Mouse (Mus musculus) left cerebral cortex, postnatal 36 days (tissue): ENCODE data around the gene Eml5. TPM values are rescaled to one million over a fixed set of nuclear protein-coding genes. Genes with fewer than 3 reads are reported as not detected.

Experiments
- DNase-seq, 2 experiments: peaks; one replicate each; pipeline ENCODE4 v3.0.0; 2021 to 2022; ENCODE audit warnings: low spot score in 2 of 2, mixed read lengths in 1 of 2
- intact Hi-C: fragments of 180-260 bp; cut with DNase I; formaldehyde crosslinking; loops from one replicate; pipeline ENCODE4 v1.15.1; 2025
- total RNA-seq, 2 experiments: library from RNA; stranded (reverse); gene quantifications; 2 replicates each; pipeline ENCODE4 v1.2.3; 2021

The Eml5 gene
- total RNA-seq, 2 experiments from 2014 or later, result 50.5 to 105 TPM

GRCm38 (mm10) chr12:98745626-98746025 is 155.7 kb downstream of the Eml5 start:
- intact Hi-C loops, result loop anchor here (5.0 kb wide), 1 partner anchor 68 kb away; no protein-coding TSS in a partner anchor
- no peak for DNase-seq

DNA sequence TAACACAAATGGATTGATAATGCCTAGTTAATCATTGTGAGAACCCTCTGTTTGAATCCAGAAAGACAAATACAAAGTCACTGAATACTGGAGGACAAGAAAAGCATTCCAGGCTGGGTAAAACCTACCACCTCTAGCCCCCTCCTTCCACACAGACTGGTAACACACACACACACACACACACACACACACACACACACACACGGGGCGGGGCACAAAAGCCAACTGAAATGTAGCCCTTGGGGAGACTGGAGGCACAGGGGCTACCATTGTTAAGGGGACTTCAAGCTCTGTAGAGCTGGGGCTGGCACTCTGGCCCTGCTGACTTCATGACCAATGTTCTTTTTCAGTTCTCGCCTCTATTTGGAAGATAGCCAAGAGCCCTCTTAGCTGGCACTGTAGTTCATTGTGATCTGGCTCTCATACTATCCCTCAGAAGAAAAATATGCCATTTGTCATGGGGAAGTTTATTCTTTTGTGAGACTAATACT is 160.2 kb downstream of the Eml5 start:
- no peak for DNase-seq
- intact Hi-C loops, result no loop called here

DNA sequence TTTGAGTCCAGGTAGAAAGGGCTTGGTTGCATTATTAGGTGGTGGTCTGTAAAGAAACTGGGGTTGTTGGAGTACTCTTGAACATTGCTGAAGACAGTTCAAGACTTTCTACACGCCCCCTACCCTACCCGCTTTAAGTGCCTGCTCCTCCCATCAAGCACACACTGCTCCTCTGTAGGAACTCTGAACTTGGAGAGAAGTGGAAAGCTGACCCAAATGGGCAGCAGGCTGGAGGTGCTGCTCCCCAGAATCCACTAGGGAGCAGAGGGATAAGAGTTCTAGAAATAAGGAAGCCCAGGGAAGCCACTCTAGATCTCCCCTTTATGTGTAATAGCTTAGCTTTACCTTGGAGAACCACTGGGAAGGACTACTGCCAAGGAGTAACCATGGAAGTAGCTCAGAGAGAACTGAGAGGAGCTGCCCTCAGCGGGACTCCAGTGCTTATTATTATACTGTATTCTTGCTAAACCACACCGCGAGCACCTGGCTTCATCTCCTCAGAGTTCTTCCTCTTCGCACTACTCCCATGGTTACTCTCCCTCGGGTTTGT is 163.4 kb downstream of the Eml5 start:
- intact Hi-C loops, result loop anchor here (5.0 kb wide), 1 partner anchor 41 kb away; no protein-coding TSS in a partner anchor
- no peak for DNase-seq

DNA sequence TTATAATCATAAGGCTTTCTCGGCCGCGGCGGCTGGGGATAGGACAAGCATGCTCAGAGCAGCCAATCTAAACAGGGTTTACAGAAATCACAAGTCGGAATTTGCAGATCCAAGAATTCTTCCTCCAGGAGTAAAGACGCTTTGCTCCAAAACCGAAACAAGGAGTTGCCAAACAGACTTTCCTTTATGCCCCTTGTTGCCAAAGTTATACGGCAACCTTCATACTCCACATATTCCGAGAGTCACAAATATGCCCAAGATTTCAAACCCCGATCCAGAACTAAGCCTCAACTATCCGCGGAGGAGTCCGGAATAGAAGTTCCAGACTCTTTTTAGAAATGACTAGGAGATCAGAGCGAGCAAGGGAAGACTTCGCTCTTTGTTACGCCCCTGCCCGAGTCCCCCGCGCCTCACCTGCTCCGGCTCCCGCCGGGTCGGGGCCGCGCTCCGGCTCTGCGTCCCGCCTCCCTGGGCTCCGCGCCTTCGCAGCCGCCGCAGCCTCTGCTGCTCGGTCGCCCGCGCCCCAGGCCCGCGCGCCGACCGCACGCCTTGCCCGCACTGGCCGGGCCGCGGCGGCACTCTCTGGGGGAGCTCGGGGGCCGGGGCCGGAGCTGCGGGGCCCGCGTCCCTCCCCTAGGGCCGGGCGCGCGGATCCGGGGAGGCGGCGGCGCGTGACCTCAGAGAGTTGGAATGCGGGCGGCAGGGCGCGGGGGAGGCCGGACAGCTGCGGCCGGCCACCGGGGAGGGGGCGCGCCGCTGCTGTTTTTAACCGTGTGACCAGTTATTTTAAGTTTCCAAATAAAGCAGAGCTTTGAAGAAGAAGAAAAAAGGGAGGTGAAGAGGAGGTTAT is 164.1 kb downstream of the Eml5 start, which contains the start of gene Ptpn21:
TSS of gene Ptpn21 (minus strand) at position 455 of the 850 bp plus-strand sequence.
- peak in 1 of 2 experiments; percentile 38 for DNase-seq
- intact Hi-C loops, result loop anchor here (5.0 kb wide), 1 partner anchor 40 kb away; no protein-coding TSS in a partner anchor

Other genes starting within 250 kb of the Eml5 start
- 10 to 100 TPM; 10.2 to 11.6 TPM for gene Ptpn21, start 164.1 kb downstream of the Eml5 start, total RNA-seq
- 100 to 1,000 TPM in 1 of 2 experiments, 10 to 100 TPM in 1; 89.0 to 100 TPM for gene Zc3h14, start 154.5 kb downstream of the Eml5 start, total RNA-seq
- 10 to 100 TPM; 37.5 to 49.4 TPM for gene Ttc8, start 19.1 kb upstream of the Eml5 start, total RNA-seq